Mouse (Mus musculus): Measurements from ENCODE around the gene Rin1.

The Rin1 gene

GRCm38 (mm10) chr19:5041588-5041987 is 8.7 kb upstream of the Rin1 start:
- no peak for DNase-seq (ENCODE audit: low spot score)

GRCm38 (mm10) chr19:5045531-5045930 is 4.8 kb upstream of the Rin1 start:
- DNase-seq (ENCODE audit: low spot score) = no peak

DNA sequence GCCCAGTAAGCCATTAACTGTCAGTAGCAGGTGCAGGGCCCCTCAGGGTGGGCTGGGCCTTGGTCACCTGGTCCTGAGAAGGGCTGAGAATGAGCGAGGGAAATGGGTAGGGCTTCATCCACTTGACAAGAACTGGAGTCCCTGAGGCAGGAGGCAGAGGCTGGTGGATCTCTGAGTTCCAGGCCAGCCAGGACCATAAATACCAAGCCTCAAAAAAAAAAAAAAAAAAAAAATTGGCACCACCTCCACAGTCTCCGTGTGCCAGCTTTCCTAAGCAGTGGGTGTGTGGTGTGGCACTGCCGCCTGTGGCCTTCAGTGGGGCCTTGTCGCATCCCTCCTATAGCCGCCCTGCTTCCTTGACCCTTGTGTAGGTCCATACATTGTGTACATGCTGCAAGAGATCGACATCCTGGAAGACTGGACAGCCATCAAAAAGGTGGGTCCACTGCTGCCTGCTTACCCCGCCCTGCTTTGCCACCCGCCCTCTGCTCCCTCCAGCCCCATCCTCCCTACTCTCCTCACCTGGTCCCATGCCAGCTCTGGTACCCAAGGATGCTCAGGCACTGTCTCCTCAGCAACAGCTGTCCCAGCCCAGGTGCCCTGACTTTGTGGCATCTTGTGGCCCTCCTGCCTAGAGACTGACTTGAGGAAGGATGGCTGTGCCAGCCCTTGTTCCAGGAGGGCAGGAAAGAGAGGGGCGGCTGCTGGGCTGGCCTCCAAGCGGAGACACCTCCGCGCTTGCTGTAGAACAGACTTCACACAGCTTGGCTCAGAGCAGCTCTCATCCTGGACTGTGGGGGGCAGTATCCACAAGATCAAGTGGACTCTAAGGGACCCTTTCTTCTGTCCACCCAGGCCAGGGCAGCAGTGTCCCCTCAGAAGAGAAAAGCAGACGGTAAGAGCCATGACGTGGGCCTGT is 1.9 kb upstream of the Rin1 start:
- DNase-seq (ENCODE audit: low spot score) = no peak

- DNase-seq (ENCODE audit: low spot score) = no peak
Measured at GRCm38 (mm10) chr19:5049325-5049724, 956 bp upstream of the Rin1 start.

DNA sequence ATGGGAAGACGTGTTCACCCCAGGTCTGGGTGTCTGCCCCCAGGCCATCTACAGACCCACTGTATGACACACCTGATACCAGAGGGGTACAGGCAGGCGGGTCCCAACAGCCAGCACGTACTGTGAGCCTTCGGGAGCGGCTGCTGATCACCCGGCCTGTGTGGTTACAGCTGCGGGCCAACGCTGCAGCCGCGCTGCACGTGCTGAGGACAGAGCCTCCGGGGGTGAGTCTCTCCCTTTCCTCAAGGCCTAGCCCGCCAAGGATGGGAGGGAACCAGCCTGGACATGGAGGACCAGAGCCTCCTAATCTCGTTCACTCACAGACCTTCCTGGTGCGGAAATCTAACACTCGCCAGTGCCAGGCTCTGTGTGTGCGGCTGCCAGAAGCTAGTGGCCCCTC is 750 bp downstream of the Rin1 start:
- DNase-seq (ENCODE audit: low spot score) = no peak

DNA sequence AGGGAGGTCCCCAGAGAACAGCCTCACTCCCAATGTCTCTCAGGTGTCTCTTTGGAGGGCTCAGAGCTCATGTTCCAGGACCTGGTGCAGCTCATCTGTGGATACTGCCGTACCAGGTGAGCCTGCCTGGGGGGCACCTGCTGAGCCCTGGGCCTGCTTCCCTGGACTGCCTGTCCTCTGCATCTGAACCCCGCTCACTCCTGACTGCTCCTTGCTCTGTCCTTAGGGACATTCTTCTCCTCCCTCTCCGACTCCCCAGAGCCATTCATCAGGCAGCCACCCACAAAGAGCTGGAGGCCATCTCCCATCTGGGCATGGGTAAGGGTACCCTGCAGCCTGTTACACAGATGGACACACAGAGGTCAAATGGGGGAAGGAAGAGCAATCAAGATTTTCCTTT is 1.2 kb downstream of the Rin1 start:
- DNase-seq (ENCODE audit: low spot score) = no peak

DNA sequence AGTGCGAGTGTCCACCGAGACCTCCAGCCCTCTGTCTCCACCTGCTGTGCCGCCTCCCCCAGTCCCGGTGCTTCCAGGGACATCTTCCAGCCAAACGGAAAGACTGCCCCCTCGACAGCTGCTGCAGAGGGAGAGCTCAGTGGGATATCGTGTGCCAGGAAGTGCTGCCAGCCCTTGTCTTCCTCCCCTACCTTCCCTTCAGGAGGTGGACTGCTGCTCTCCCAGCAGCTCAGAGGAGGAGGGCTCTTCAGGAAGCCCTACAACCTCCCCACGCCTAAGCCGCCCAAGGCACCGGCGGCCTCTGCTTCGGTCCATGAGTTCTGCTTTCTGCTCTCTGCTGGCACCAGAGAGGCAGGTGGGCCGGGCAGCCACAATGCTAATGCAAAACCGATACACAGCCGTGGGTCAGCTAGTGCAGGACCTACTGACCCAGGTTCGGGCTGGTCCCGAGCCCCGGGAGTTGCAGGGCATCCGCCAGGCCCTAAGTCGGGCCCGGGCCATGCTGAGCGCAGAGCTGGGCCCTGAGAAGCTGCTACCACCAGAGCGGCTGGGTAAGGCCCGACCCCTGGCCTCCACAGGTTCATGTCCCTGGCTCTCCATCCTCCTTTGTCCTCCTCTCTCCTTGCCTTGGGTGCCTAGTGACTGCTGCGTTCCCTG is 2.0 kb downstream of the Rin1 start:
- no peak for DNase-seq (ENCODE audit: low spot score)

- no peak for DNase-seq (ENCODE audit: low spot score)
Measured at GRCm38 (mm10) chr19:5052853-5053252, 2.6 kb downstream of the Rin1 start.

DNA sequence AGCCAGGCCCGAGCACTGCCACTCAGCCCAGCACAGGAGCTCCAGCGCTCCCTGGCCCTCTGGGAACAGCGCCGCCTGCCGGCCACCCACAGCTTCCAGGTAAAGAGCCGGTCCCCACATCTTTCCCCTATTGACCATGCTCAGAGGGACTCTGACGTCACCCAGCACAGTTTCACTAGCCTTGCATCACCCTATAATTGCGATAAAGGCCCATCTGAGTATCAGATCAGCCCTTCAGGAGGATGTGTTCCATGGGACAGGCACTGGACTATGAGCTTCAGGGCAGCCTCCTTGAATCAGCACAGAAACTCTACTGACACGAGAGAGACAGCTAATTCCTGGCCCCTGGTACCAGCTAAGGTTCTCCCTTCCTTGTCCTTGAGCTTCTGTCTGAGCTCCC is 3.6 kb downstream of the Rin1 start:
- peak; percentile 68 for DNase-seq (ENCODE audit: low spot score)

DNA sequence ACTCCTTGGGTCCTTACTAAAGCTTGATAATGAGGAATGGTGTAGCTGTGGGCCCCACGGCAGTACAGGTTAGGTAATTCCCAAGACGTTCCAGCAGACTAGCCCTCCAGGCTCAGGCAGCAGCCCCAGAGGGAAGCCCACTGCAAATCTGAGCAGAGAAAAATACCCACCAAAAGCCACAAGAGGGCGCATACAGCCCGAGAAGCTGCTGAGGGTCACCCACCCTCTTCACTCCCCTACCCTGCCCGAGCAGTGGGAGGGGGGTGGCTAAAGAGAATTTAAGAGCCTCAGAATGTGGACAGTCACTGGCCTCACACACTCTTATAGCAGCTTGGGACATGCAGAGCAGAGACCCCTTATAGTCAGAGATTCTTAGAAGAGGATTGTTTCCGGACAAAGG is 6.0 kb downstream of the Rin1 start:
- DNase-seq (ENCODE audit: low spot score) = peak; percentile 89

DNA sequence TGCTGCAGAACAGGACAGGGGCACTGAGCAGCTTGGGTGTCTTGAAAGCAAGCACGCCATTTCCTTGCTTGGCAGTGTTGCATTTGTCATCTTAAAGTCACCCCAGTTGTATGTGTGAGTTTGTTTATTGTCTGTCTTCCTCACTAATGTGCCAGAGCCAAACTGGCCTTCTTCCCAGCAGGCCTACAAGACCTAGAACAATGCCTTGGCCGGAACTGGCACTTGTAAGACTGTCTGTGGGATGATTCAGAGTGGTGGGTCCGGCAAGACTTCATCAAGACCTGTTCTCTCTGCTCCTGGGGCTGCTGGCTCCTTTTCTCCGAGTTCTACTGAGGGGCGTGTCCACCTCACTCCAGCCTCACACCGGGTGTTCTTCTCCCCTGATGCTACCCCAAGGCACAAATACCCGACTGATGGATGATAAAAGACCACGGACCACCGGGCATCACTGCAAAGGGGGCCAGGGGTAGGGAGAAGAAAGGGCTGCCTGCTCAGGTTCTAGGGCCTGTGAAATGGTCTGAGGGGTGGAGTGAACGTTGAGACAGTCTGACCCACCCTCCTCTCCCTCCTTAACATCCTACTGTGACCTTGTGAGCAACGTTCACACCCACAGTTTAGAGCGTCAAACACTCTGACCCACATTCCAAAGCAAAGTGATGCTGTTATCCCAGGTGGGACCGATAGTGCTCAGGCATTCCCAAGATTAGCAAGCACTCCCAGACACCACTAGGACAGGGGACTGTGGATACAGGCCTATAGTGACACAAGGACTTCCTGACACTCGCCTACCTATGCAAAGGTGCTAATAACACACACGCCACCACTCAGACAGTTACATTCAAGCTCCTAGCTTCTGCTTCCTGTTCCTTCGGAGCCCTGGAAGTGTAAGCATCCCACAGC is 7.8 kb downstream of the Rin1 start:
- DNase-seq (ENCODE audit: low spot score) = no peak

GRCm38 (mm10) chr19:5058801-5059771 is 8.8 kb downstream of the Rin1 start:
- peak; percentile 67 for DNase-seq (ENCODE audit: low spot score)

DNA sequence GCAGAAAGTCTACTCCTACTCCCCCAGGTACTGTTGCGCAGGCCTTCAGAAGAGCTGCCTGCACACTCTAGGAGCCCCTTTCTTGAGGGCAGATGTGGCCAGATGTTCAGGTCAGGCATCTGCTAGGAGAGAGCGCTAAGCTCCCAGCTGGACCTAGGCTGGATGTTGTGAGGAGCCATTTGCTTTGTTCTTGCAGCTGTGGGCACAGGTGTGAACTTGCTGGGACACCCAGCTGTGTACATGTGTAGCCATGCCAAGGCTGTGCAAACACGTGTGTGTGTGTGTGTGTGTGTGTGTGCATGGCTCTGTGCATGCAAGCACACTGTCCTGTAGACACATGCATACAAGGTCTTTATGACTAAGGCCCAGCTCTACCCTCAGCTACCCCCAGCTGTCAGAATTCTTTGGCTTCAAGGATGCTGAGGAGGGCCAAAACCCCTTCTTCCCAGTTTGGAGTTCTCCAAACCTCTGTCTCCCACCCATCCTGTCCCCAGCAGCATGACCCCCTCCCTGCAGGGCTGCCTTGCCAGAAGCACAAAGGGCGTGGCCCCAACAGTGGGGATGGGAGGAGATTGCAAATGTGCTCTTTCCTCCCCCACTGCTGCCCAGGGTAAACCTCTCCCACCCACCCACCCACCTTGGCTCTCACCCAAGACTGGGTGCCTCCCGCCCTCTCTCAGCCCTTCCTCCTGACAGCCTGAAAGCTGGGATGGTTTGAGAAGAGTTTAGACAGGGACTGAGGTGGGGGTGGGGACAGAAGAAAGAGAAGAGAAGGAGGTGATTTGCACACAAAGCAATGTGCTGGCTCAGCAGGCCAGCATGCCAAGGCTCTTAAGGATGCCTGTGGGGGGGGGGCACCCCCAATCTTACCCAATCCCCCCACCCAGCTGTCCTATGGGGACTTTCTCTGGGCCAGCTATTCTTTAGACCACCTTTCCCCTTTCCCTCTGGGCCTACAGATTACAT is 10.4 kb downstream of the Rin1 start:
- DNase-seq (ENCODE audit: low spot score) = no peak

DNA sequence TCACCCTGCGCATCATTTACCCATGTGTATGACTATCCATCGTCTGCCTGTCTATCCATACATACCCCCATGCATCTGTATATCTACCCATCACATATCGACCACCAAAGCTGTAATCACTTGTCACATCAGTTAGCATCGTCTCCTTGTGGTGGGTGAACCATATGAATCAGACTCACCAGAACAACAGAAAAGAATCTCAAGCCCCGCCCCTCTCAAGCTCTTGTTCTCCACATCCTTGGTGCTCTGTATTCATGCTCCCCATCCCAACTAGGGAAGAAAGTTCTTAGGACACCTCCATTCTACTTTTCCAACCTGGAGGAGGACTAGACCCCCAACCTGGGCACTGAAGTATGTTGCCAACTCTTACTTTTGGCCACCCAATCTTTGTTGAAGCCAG is 11.8 kb downstream of the Rin1 start:
- no peak for DNase-seq (ENCODE audit: low spot score)

- no peak for DNase-seq (ENCODE audit: low spot score)
Measured at GRCm38 (mm10) chr19:5062446-5062845, 12.2 kb downstream of the Rin1 start.

DNA sequence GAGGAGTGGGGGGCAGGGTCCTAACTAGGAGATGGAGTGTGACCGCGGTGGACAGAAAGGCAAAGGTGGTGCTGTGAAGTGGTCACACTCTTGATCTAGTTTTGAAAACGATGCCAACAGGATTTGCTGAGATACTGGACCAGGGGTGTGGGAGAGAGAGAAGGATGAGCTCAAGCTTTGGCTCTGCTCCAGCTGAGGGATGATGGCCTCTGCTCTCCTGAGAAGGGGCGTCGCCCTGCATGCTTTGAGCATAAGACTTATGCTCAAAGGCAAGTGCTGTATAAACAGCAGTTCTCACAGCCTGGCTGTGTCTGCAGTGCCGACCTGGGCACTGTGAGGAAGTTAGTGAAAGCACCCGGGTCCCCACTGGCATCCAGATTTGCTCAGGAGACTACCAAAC is 14.8 kb downstream of the Rin1 start:
- DNase-seq (ENCODE audit: low spot score) = no peak

DNA sequence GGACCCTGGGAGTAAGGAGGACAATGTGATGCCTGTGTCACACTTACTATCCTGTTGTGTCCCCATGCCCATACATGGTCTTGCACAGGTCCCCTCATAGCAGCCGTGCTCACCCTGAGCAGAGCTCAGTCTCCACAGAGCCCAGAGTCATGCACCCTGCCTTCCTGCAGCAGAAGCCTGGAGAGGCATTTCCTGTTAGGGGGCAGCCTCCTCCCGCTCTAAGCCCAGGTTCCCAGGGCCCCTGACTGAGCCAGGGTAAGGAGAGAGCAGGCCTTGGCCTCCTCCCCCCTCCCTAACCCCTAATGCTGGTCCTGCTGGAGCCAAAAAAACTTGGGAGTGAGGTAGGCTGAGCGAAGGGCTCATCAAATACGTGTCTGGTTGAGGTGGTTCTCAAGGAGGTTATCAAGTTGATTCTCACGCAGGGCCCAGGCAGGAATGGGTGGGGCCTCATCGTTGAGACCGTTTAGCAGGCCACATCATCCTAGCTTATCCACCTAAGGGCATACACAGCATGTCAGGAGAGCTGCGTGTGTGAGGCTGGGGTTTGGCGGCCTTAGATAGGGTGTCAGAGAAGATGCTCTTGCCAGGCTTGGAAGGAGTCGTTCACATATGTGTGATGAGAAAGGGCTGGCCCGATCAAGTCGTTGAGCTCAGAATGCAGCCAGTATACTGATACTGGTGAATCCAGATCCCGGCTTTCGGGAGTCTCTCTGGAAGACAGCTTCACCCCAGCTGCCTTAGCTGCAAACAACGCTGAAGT is 16.9 kb downstream of the Rin1 start:
- peak; percentile 55 for DNase-seq (ENCODE audit: low spot score)

- peak; percentile 80 for DNase-seq (ENCODE audit: low spot score)
Measured at GRCm38 (mm10) chr19:5067867-5068569, 17.7 kb downstream of the Rin1 start, which contains the start of gene Cd248. Gene Cd248 (plus strand): TSS chr19:5068078.
